8 mouse cellular contexts compared by ENCODE assay signal in genomic region chr3:107694256-107694900, GRCm38 (mm10). TPM values are rescaled to one million over a fixed set of nuclear protein-coding genes. Genes with fewer than 3 reads are reported as not detected.
DNase-seq lines count a peak whose midpoint lies in the region; ATAC-seq and TF ChIP-seq lines count a peak whose summit lies in the region.

No protein-coding gene starts in this region.

- peaks cover 58% of the 10 kb centered on the region for H3K4me1 ChIP-seq in heart, embryonic 13.5 days
- H3K4me1 ChIP-seq in CH12.LX (ENCODE audit: control insufficient read depth in 1 of 2, insufficient read depth in 2 of 2) = peaks cover 2 to 54% of the 10 kb centered on the region in 2 experiments; a peak in 3 of 4 replicates
- peaks cover 62% of the 10 kb centered on the region for H3K4me1 ChIP-seq in forebrain, embryonic 15.5 days
- H3K4me1 ChIP-seq in liver, embryonic 14.5 days (replicated peaks; ENCODE audit: control insufficient read depth in 2 of 2, insufficient read depth in 2 of 2, low read length in 1 of 2) = peaks cover 8 to 19% of the 10 kb centered on the region in 2 experiments

- no peak overlapping the region for H3K27ac ChIP-seq in heart, embryonic 13.5 days (replicated peaks)
- no peak overlapping the region for H3K27ac ChIP-seq in CH12.LX (ENCODE audit: insufficient read depth, low read depth)
- no peak overlapping the region for H3K27ac ChIP-seq in forebrain, embryonic 15.5 days (replicated peaks)
- no peak overlapping the region for H3K27ac ChIP-seq in liver, embryonic 14.5 days

- H3K27me3 ChIP-seq in heart, embryonic 13.5 days (replicated peaks) = no peaks in the 10 kb centered on the region
- H3K27me3 ChIP-seq in CH12.LX (replicated peaks) = no peaks in the 10 kb centered on the region
- H3K27me3 ChIP-seq in forebrain, embryonic 15.5 days = no peaks in the 10 kb centered on the region
- H3K27me3 ChIP-seq in liver, embryonic 14.5 days (ENCODE audit: control insufficient read depth, insufficient read depth, low read length) = no peaks in the 10 kb centered on the region

- in situ Hi-C loops in CH12.LX (cut with MboI; ENCODE audit: low pct_ligation_motif_present, low pct_unique_long_range_greater_than_20kb, low sequenced_read_pairs) = no loop called here

- H3K4me2 ChIP-seq in heart, embryonic 13.5 days = peak overlapping the region; percentile 92
- H3K4me2 ChIP-seq in CH12.LX (ENCODE audit: insufficient read depth, low read depth, poor library complexity, severe bottlenecking) = peak overlapping the region; percentile 87; the same call in 1 of the 2 replicates
- H3K4me2 ChIP-seq in forebrain, embryonic 15.5 days (replicated peaks) = peak overlapping the region; percentile 78
- peak overlapping the region; percentile 98 for H3K4me2 ChIP-seq in liver, embryonic 14.5 days (ENCODE audit: low read depth)

- TF ChIP-seq POLR2A in CH12.LX (IDR thresholded peaks at IDR 0.05; ENCODE audit: low read depth, low read length) = no peak

- DNase-seq in heart, postnatal 25 days (ENCODE audit: low spot score) = no peak
- no peak for DNase-seq in CH12.LX (ENCODE audit: extremely low read depth)
- DNase-seq in liver, embryonic 14.5 days (ENCODE audit: low read depth in 3 of 3, low spot score in 3 of 3) = no peak
- DNase-seq in MN1 (ENCODE audit: low spot score) = no peak
- no peak for DNase-seq in right cerebral cortex, postnatal 25 days
- DNase-seq in testis, postnatal 14 days (ENCODE audit: low spot score) = no peak

- H3K36me3 ChIP-seq in heart, embryonic 13.5 days = no peaks in the 10 kb centered on the region
- peaks cover 0 to 15% of the 10 kb centered on the region in 2 experiments for H3K36me3 ChIP-seq in CH12.LX (replicated peaks in 1 of 2; ENCODE audit: control insufficient read depth in 1 of 2, insufficient read depth in 1 of 2, low read length in 1 of 2)
- no peaks in the 10 kb centered on the region for H3K36me3 ChIP-seq in forebrain, embryonic 15.5 days
- H3K36me3 ChIP-seq in liver, embryonic 14.5 days (replicated peaks; ENCODE audit: control insufficient read depth, insufficient read depth, low read depth) = no peaks in the 10 kb centered on the region

- H3K79me2 ChIP-seq in CH12.LX (replicated peaks; ENCODE audit: control insufficient read depth, extremely low read depth, insufficient read depth, poor library complexity, severe bottlenecking) = peaks cover 26% of the 10 kb centered on the region

- dilution Hi-C loops in CH12.LX (cut with MboI; ENCODE audit: extremely low pct_ligation_motif_present, extremely low pct_unique_long_range_greater_than_20kb, low sequenced_read_pairs) = no loop called here

- intact Hi-C loops in heart, postnatal 25 days (cut with DNase I) = no loop called here

- peak overlapping the region; percentile 99 for H3K9ac ChIP-seq in heart, embryonic 13.5 days
- peak overlapping the region; percentile 93 for H3K9ac ChIP-seq in CH12.LX (ENCODE audit: insufficient read depth, low read depth)
- H3K9ac ChIP-seq in forebrain, embryonic 15.5 days (replicated peaks) = peak overlapping the region; percentile 98; the same call in 1 of the 2 replicates
- H3K9ac ChIP-seq in liver, embryonic 14.5 days (replicated peaks) = peak overlapping the region; percentile 94; the same call in 1 of the 2 replicates

- TF ChIP-seq CTCF in CH12.LX (conservative IDR thresholded peaks at IDR 0.05 in 1 of 2, IDR thresholded peaks at IDR 0.05 in 1 of 2; ENCODE audit: low read depth in 2 of 2, low read length in 2 of 2) = no peak
- no peak for TF ChIP-seq CTCF in liver, embryonic 14.5 days (IDR thresholded peaks at IDR 0.05; ENCODE audit: low read depth)

- TF ChIP-seq EP300 in CH12.LX (IDR thresholded peaks at IDR 0.05; ENCODE audit: low read length) = no peak
- TF ChIP-seq EP300 in liver, embryonic 14.5 days (IDR thresholded peaks at IDR 0.05; ENCODE audit: low read depth) = no peak; the same call in 1 of the 2 replicates

- no peak for ATAC-seq in heart, embryonic 13.5 days (ENCODE audit: extremely low read depth, insufficient number of reproducible peaks, low FRiP score, low TSS enrichment)
- no peak for ATAC-seq in forebrain, embryonic 15.5 days (replicated peaks)
- ATAC-seq in liver, embryonic 14.5 days (ENCODE audit: insufficient read depth) = no peak

- TF ChIP-seq RAD21 in CH12.LX (IDR thresholded peaks at IDR 0.05; ENCODE audit: low read depth, low read length) = no peak

- no peaks in the 10 kb centered on the region for H3K9me3 ChIP-seq in heart, embryonic 13.5 days
- no peaks in the 10 kb centered on the region for H3K9me3 ChIP-seq in CH12.LX (replicated peaks; ENCODE audit: low read length)
- H3K9me3 ChIP-seq in forebrain, embryonic 15.5 days = no peaks in the 10 kb centered on the region
- H3K9me3 ChIP-seq in liver, embryonic 14.5 days (ENCODE audit: control insufficient read depth, low read length) = no peaks in the 10 kb centered on the region

- 62% methylated on average over 2 of the region's 2 CpGs for WGBS in heart, embryonic 13.5 days
- 66% methylated on average over 2 of the region's 2 CpGs for WGBS in forebrain, embryonic 15.5 days
- WGBS in liver, embryonic 14.5 days (ENCODE audit: insufficient replicate concordance) = 42% methylated on average over 2 of the region's 2 CpGs

- peak overlapping the region; percentile 93 for H3K4me3 ChIP-seq in heart, embryonic 13.5 days
- H3K4me3 ChIP-seq in CH12.LX (replicated peaks in 1 of 3; ENCODE audit: low read depth in 2 of 3, low read length in 2 of 3, poor library complexity in 1 of 3) = peak overlapping the region in 2 of 3 experiments; percentile 91 to 97
- H3K4me3 ChIP-seq in forebrain, embryonic 15.5 days = peak overlapping the region; percentile 91
- H3K4me3 ChIP-seq in liver, embryonic 14.5 days (ENCODE audit: insufficient read depth in 1 of 2, low read depth in 2 of 2, low read length in 2 of 2) = peak overlapping the region in 1 of 2 experiments; percentile 96; a peak in 2 of 4 replicates

TF ChIP-seq in CH12.LX, 34 proteins besides CTCF, POLR2A, EP300 and RAD21:
- TF ChIP-seq NRF1 (IDR thresholded peaks at IDR 0.05; ENCODE audit: low read depth, low read length) (no peak), MAZ (IDR thresholded peaks at IDR 0.05; ENCODE audit: low read depth, low read length) (no peak), CHD2 (IDR thresholded peaks at IDR 0.05; ENCODE audit: low read length) (no peak), MYC (IDR thresholded peaks at IDR 0.05; ENCODE audit: low read depth, low read length) (no peak), USF1 (IDR thresholded peaks at IDR 0.05; ENCODE audit: low read depth, low read length) (no peak), RCOR1 (conservative IDR thresholded peaks at IDR 0.05; ENCODE audit: low read depth, low read length) (no peak), E2F4 (IDR thresholded peaks at IDR 0.05; ENCODE audit: insufficient replicate concordance, low read depth, low read length) (no peak), USF2 (conservative IDR thresholded peaks at IDR 0.05; ENCODE audit: low read depth, low read length) (no peak), UBTF (IDR thresholded peaks at IDR 0.05; ENCODE audit: low read depth, low read length) (no peak), HCFC1 (IDR thresholded peaks at IDR 0.05; ENCODE audit: low read depth, low read length) (no peak), IRF4 (IDR thresholded peaks at IDR 0.05; ENCODE audit: low read depth, low read length) (no peak), MAFK (IDR thresholded peaks at IDR 0.05; ENCODE audit: insufficient replicate concordance, low read length) (no peak)

RNA-seq across cellular contexts. Expression of gene Ahcyl1, which starts 2.0 kb away (rescaled TPM):
- polyA plus RNA-seq in heart, embryonic 13.5 days (2015; fragmentation: Nextera tagmentation; extraction: Ambion mirVana) = 45.8 and 48.9 TPM in 2 replicates
- 10 to 100 TPM; 80.0 to 81.1 TPM for total RNA-seq in heart, postnatal 25 days (2021)
- total RNA-seq in CH12.LX (2012; rRNA removed) (27.3 and 31.3 TPM in 2 replicates), CH12.LX (2014; rRNA removed) (22.7 and 32.5 TPM in 2 replicates)
- 83.4 and 86.4 TPM in 2 replicates for polyA plus RNA-seq in CH12.LX (2012; ENCODE audit: insufficient read length, low read depth)
- polyA plus RNA-seq in forebrain, embryonic 15.5 days (2015; fragmentation: Nextera tagmentation; extraction: Ambion mirVana) = 110 and 114 TPM in 2 replicates
- 22.9 and 30.1 TPM in 2 replicates for polyA plus RNA-seq in liver, embryonic 14.5 days (2012; rRNA removed)
- polyA plus RNA-seq in liver, embryonic 14.5 days (2014; fragmentation: Nextera tagmentation; extraction: Ambion mirVana) = 28.6 and 29.8 TPM in 2 replicates
